Mouse (Mus musculus): ENCODE measurements around the gene Rdh8. TPM values are rescaled to one million over a fixed set of nuclear protein-coding genes. Genes with fewer than 3 reads are reported as not detected.
A peak's percentile ranks its signal among the peaks of the same experiment; 100 is the strongest.
"Not testable (repeated sequence)": the region's sequence is repeated elsewhere in the genome, so short reads cannot be mapped to it uniquely, and the experiment has no call there.

Rdh8 gene
- polyA plus RNA-seq, 1 experiment from 2014 or later, result not detected

DNA sequence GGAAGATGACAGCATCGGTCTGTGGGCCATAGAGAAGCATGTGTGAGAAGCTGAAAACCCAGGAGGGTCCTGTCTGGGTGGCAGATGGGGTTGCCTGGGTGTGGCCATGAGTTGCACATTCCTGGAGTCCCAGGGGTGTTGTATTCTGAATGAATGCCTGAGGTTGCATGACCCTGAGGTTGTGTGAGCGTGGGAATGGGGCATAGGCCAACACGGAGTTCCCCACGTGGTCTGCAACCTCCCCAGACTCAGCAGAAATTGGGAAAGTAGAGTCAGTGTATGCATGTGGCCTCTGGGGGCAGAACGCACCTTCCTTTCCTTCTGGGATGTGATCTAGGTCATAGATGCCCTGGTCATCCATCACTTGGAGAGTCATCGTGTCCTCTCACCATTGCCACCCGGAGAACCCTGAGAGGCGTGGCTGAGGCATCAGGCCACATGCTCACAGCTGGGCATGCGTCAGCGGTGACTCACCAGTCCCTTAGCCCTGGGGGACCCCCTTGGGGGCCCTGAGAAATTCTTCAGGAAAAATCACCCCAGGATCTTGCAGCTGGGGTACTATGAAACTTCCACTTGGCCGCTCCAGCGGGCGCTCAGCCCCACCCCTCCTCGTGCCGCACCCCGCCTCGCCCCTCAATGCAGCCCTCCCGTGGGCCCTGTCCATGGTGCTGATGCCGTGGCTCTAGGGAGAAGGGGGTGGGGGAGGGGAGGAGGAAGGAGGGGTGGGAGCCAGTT lies 5.6 kb upstream of the Rdh8 start:
- WGBS, result 18% methylated on average over 19 of the region's 19 CpGs
- Histone ChIP-seq H3K36me3 (replicated peaks) (no peaks in the 10 kb centered on the region), H3K27ac (no peak overlapping the region), H3K27me3 (ENCODE audit: poor library complexity, severe bottlenecking) (peaks cover 38% of the 10 kb centered on the region), H3K4me1 (peaks cover 21% of the 10 kb centered on the region), H3K9me3 (no peaks in the 10 kb centered on the region), H3K4me3 (no peak overlapping the region)
- peak; percentile 41 for DNase-seq (ENCODE audit: extremely low spot score, low spot score)

DNA sequence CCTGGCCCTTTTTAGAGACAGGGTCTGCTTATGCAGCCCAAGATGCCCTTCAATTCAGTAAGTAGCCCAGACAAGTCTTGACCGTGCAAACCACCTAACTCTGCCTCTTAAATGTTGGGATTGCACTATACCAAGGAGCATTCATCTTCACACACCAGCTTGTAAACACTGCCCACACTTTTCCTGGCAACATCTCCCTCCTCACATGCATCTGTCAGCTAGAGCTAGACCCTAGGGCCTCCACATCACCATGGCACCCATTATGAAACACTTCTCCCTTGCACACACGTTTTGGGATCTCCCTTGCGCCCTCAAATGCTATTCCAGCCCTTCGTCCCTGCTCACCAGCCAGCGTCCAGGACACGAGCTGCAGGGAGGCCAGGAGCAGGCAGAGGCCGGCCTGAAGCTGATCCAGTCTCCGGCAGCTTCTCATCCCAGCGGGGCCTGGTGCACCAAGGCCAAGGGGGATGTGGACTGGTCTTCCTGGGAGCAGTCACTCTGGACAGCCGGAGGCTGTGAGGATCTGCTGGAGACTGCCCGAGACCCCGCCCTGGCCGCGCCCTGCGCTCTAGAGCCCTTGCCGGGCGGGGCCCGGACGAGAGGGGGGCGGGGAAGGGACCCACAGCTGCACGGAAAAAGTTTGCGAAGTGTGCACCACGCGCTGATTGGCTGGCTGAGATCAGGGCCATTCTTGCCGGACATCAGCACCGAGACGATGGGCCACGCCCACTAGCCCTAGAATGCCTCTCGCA lies 3.6 kb upstream of the Rdh8 start, which contains the start of gene Col5a3:
Gene Col5a3 (minus strand): TSS at position 547 of the 752 bp plus-strand sequence.
- Histone ChIP-seq H3K9me3 (no peaks in the 10 kb centered on the region), H3K27me3 (ENCODE audit: poor library complexity, severe bottlenecking) (peaks cover 31% of the 10 kb centered on the region), H3K4me1 (peaks cover 21% of the 10 kb centered on the region), H3K4me3 (peak within 1 kb of the TSS; percentile 47), H3K27ac (peak within 1 kb of the TSS; percentile 56), H3K36me3 (replicated peaks) (no peaks in the 10 kb centered on the region)
- DNase-seq (ENCODE audit: extremely low spot score, low spot score), result peak; percentile 60
- WGBS, result 5% methylated on average over 29 of the region's 29 CpGs

DNA sequence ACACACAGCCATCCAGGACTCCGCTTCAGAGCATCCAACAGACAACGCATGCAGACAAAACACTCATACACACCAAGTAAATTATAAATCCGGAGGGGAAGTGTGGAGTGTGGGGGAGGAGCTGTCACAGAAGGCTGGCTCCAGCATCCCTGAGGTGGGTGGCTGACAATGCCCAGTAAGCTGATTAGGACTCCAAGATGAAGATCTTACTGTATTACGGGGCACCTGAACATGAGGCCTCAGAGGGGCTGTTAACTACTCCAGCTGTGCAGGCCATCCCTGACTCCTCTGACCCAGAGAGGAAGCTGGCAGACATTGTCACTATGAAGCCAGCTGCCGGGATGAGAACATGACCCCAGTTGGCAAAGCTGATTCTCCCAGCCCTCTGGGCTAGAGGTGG lies 1.7 kb downstream of the Rdh8 start:
- no peak for DNase-seq (ENCODE audit: extremely low spot score, low spot score)
- H3K4me1 ChIP-seq, result peaks cover 4% of the 10 kb centered on the region
- no peaks in the 10 kb centered on the region for H3K9me3 ChIP-seq
- H3K4me3 ChIP-seq, result no peak overlapping the region
- H3K27ac ChIP-seq, result no peak overlapping the region
- 88% methylated on average over 5 of the region's 5 CpGs for WGBS
- H3K36me3 ChIP-seq (replicated peaks), result no peaks in the 10 kb centered on the region
- no peaks in the 10 kb centered on the region for H3K27me3 ChIP-seq (ENCODE audit: poor library complexity, severe bottlenecking)

GRCm38 (mm10) chr9:20822821-20823220 lies 4.5 kb downstream of the Rdh8 start:
- Histone ChIP-seq H3K4me3 (no peak overlapping the region), H3K27ac (no peak overlapping the region), H3K27me3 (ENCODE audit: poor library complexity, severe bottlenecking) (no peaks in the 10 kb centered on the region), H3K9me3 (no peaks in the 10 kb centered on the region), H3K4me1 (no peaks in the 10 kb centered on the region), H3K36me3 (replicated peaks) (no peaks in the 10 kb centered on the region)
- 92% methylated on average over 3 of the region's 3 CpGs for WGBS
- DNase-seq (ENCODE audit: extremely low spot score, low spot score), result no peak

GRCm38 (mm10) chr9:20825781-20826180 lies 7.5 kb downstream of the Rdh8 start:
- no peaks in the 10 kb centered on the region for H3K36me3 ChIP-seq (replicated peaks)
- H3K27me3 ChIP-seq (ENCODE audit: poor library complexity, severe bottlenecking), result peaks cover 17% of the 10 kb centered on the region
- H3K27ac ChIP-seq, result no peak overlapping the region
- H3K4me1 ChIP-seq, result peaks cover 2% of the 10 kb centered on the region
- 76% methylated on average over 5 of the region's 5 CpGs for WGBS
- no peak for DNase-seq (ENCODE audit: extremely low spot score, low spot score)
- no peak overlapping the region for H3K4me3 ChIP-seq
- no peaks in the 10 kb centered on the region for H3K9me3 ChIP-seq

GRCm38 (mm10) chr9:20828127-20828526 lies 9.8 kb downstream of the Rdh8 start:
- no peak for DNase-seq (ENCODE audit: extremely low spot score, low spot score)
- H3K27ac ChIP-seq, result no peak overlapping the region
- H3K27me3 ChIP-seq (ENCODE audit: poor library complexity, severe bottlenecking), result peaks cover 26% of the 10 kb centered on the region
- H3K36me3 ChIP-seq (replicated peaks), result no peaks in the 10 kb centered on the region
- 94% methylated on average over 1 of the region's 1 CpGs for WGBS
- no peaks in the 10 kb centered on the region for H3K9me3 ChIP-seq
- peaks cover 4% of the 10 kb centered on the region for H3K4me1 ChIP-seq
- H3K4me3 ChIP-seq, result no peak overlapping the region

DNA sequence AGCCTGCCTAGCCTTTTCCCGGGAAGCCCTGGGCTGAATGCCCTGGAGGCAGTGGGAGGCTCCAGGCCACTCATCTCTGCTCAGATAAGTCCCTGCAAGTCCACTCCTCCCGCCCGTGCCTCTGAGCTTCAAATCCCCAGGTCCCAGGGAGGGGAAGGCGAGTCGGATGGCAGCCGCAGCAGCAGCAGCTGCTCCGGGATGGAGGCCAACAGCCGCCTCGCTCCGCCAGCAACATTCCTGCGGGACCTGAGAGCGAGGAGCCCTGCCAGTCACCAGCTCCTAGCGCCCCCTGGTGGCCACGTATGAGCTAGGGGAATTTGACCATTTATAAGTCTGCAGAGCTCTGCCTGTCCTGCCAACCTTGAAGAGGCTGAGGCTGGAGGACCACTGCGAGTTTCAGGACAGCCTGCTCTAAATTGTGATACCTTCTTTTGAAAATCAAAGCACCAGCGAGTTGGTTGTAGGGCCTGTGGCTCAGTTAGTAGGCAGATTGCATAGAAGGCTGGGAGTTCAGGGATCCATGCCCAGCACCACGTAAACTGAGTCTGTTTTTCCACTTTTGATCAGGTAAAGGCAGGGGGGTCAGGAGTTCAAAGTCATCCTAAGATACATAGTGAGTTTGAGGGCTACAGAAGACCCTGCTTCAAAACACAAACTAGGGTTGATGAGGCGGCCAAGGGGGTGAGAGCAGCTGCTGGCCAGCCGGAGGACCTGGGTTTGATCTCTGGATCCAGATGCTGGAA lies 12.8 kb downstream of the Rdh8 start:
- Histone ChIP-seq H3K4me3 (peak overlapping the region; percentile 31; the same call in 1 of the 2 replicates), H3K27ac (peak overlapping the region; percentile 69), H3K36me3 (replicated peaks) (no peaks in the 10 kb centered on the region), H3K9me3 (no peaks in the 10 kb centered on the region), H3K27me3 (ENCODE audit: poor library complexity, severe bottlenecking) (peaks cover 28% of the 10 kb centered on the region), H3K4me1 (peaks cover 4% of the 10 kb centered on the region)
- 17% methylated on average over 19 of the region's 19 CpGs for WGBS
- DNase-seq (ENCODE audit: extremely low spot score, low spot score), result peak; percentile 93

GRCm38 (mm10) chr9:20834881-20835280 lies 16.6 kb downstream of the Rdh8 start:
- WGBS, result 77% methylated on average over 1 of the region's 1 CpGs

GRCm38 (mm10) chr9:20835431-20835954 lies 17.2 kb downstream of the Rdh8 start:
- not testable (repeated sequence) for H3K27ac ChIP-seq; H3K9me3 ChIP-seq; H3K4me3 ChIP-seq; DNase-seq (ENCODE audit: extremely low spot score, low spot score); H3K36me3 ChIP-seq (replicated peaks); H3K4me1 ChIP-seq
- 90% methylated on average over 11 of the region's 11 CpGs for WGBS
- peaks cover 13% of the 10 kb centered on the region for H3K27me3 ChIP-seq (ENCODE audit: poor library complexity, severe bottlenecking)

More at GRCm38 (mm10) chr9:20834881-20835280, 16.6 kb downstream of the Rdh8 start:
- Histone ChIP-seq H3K4me1 (peaks cover 4% of the 10 kb centered on the region), H3K4me3 (no peak overlapping the region), H3K36me3 (replicated peaks) (no peaks in the 10 kb centered on the region), H3K27me3 (ENCODE audit: poor library complexity, severe bottlenecking) (peaks cover 20% of the 10 kb centered on the region), H3K27ac (no peak overlapping the region), H3K9me3 (no peaks in the 10 kb centered on the region)
- DNase-seq (ENCODE audit: extremely low spot score, low spot score), result no peak

GRCm38 (mm10) chr9:20837184-20837947 lies 19.1 kb downstream of the Rdh8 start:
- Histone ChIP-seq H3K27me3 (ENCODE audit: poor library complexity, severe bottlenecking) (0 out of 2 replicates have a peak, but pooled peaks cover 9% of the 10 kb centered on the region), H3K4me3 (no peak overlapping the region), H3K9me3 (no peaks in the 10 kb centered on the region), H3K27ac (no peak overlapping the region), H3K36me3 (replicated peaks) (no peaks in the 10 kb centered on the region), H3K4me1 (no peaks in the 10 kb centered on the region)
- WGBS, result 86% methylated on average over 9 of the region's 9 CpGs
- DNase-seq (ENCODE audit: extremely low spot score, low spot score), result no peak

DNA sequence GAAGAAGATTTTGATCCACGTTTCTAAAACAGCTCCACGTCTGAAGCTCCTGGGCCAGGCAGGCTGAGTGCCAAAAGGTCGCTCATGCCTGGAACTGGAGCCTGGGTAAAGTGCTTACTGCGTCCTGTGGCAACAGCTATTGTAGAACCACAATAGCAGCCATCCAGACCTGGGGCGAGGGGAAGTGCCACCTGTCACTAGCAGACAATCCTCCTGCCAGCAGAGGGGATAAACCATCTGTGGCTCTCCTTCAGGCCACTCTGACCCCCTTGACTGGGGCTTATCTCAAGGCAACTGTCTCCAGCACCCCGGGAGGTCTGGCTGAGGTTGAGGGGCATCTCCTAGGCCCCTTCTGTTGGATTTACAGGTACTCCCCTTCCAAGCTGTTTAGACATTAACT lies 20.6 kb downstream of the Rdh8 start:
- Histone ChIP-seq H3K4me3 (no peak overlapping the region), H3K27ac (no peak overlapping the region), H3K27me3 (ENCODE audit: poor library complexity, severe bottlenecking) (peaks cover 2% of the 10 kb centered on the region; the same call in 1 of the 2 replicates), H3K4me1 (no peaks in the 10 kb centered on the region), H3K9me3 (no peaks in the 10 kb centered on the region), H3K36me3 (replicated peaks) (no peaks in the 10 kb centered on the region)
- 62% methylated on average over 6 of the region's 6 CpGs for WGBS
- DNase-seq (ENCODE audit: extremely low spot score, low spot score), result no peak

DNA sequence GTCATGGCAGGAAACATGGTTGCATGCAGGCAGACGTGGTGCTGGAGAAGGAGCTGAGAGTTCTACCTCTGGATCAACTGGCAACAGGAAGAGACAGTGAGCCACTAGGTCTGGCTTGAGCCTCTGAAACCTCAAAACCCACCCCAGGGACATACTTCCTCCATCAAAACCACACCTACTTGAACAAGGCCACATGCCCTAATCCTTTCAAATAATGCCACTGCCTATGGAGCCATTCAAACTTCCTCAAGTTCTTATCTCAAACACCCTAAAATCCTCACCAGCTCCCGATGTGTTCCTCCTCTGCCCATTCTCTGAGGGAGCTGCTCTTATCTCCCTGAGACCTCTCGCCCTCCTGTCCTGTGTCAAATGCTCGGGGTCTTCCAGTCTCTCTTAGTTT lies 23.9 kb downstream of the Rdh8 start:
- Histone ChIP-seq H3K27me3 (ENCODE audit: poor library complexity, severe bottlenecking) (peaks cover 4% of the 10 kb centered on the region; the same call in 1 of the 2 replicates), H3K36me3 (replicated peaks) (no peaks in the 10 kb centered on the region), H3K4me3 (no peak overlapping the region), H3K9me3 (no peaks in the 10 kb centered on the region), H3K4me1 (no peaks in the 10 kb centered on the region), H3K27ac (no peak overlapping the region)
- no peak for DNase-seq (ENCODE audit: extremely low spot score, low spot score)
- 74% methylated on average over 4 of the region's 4 CpGs for WGBS

Data from forebrain, embryonic 10.5 days (tissue).